Mouse (Mus musculus) hindbrain, embryonic 10.5 days (tissue): Measurements from ENCODE around the gene Gm49392. TPM values are rescaled to one million over a fixed set of nuclear protein-coding genes. Genes with fewer than 3 reads are reported as not detected.
"Not testable (repeated sequence)": the region's sequence is repeated elsewhere in the genome, so short reads cannot be mapped to it uniquely, and the experiment has no call there.

Experiments used
- DNase-seq: peaks from one replicate; pipeline ENCODE4 v3.0.0-alpha.2; 2017; ENCODE audit warnings: low spot score
- H3K27ac ChIP-seq: fragments of 300-500 bp; sonication (generic); 2 replicates; pipeline ENCODE4 v1.5.1; 2016; ENCODE audit warnings: mild to moderate bottlenecking, moderate library complexity
- H3K27me3 ChIP-seq: fragments of 300-500 bp; sonication (generic); 2 replicates; pipeline ENCODE4 v1.6.1; 2016; ENCODE audit warnings: mild to moderate bottlenecking; ENCODE audit not compliant: poor library complexity, insufficient read depth, severe bottlenecking
- H3K36me3 ChIP-seq: fragments of 300-500 bp; sonication (generic); 2 replicates; pipeline ENCODE4 v1.6.1; 2016; ENCODE audit warnings: mild to moderate bottlenecking, moderate library complexity
- H3K4me1 ChIP-seq: fragments of 300-500 bp; sonication (generic); replicated peaks from 2 replicates; pipeline ENCODE4 v1.6.1; 2016; ENCODE audit warnings: mild to moderate bottlenecking
- H3K4me3 ChIP-seq: fragments of 300-500 bp; sonication (generic); 2 replicates; pipeline ENCODE4 v1.5.1; 2016; ENCODE audit warnings: mild to moderate bottlenecking, moderate library complexity
- H3K9me3 ChIP-seq: fragments of 300-500 bp; sonication (generic); 2 replicates; pipeline ENCODE4 v1.6.1; 2016; ENCODE audit warnings: mild to moderate bottlenecking, moderate library complexity
- WGBS: fragments of 180-500 bp; shearing (Covaris S2); methylation state at CpG from one replicate; pipeline ENCODE4 v1.1.7; 2016; 5-methylcytosine and 5-hydroxymethylcytosine counted together
- polyA plus RNA-seq: library from polyadenylated mRNA; unstranded; fragments of >200 nt; fragmentation: Nextera tagmentation; extraction: Ambion mirVana; gene quantifications from 2 replicates; pipeline ENCODE4 v1.2.1, GENCODE M21; 2016

Gm49392 gene
- polyA plus RNA-seq, result 0.24 TPM in 1 of 2 replicates, not detected in the other

GRCm38 (mm10) chr13:60896794-60897193, at the start of gene Gm49392:
TSS of gene Gm49392 (minus strand) at chr13:60896894.
- not testable (repeated sequence) for H3K4me1 ChIP-seq, H3K27ac ChIP-seq, DNase-seq, H3K27me3 ChIP-seq, H3K36me3 ChIP-seq, H3K4me3 ChIP-seq
- H3K9me3 ChIP-seq, result peaks cover 13% of the 10 kb centered on the region; the same call in 1 of the 2 replicates
- 81% methylated on average over 8 of the region's 8 CpGs for WGBS

GRCm38 (mm10) chr13:60941884-60942283, 45.2 kb upstream of the Gm49392 start, which contains the start of gene Tpbpa:
TSS of gene Tpbpa (minus strand) at chr13:60941984.
- not testable (repeated sequence) for H3K4me1 ChIP-seq, H3K27ac ChIP-seq, H3K36me3 ChIP-seq, H3K27me3 ChIP-seq, DNase-seq, H3K4me3 ChIP-seq
- WGBS, result 81% methylated on average over 3 of the region's 3 CpGs
- H3K9me3 ChIP-seq, result peaks cover 53% of the 10 kb centered on the region; the same call in 1 of the 2 replicates

- DNase-seq, result peak; percentile 2
- Histone ChIP-seq H3K4me1 (no peaks in the 10 kb centered on the region), H3K36me3 (no peaks in the 10 kb centered on the region), H3K27ac (no peak within 1 kb of the TSS), H3K4me3 (no peak within 1 kb of the TSS), H3K9me3 (peaks cover 22% of the 10 kb centered on the region; the same call in 1 of the 2 replicates), H3K27me3 (no peaks in the 10 kb centered on the region)
- 74% methylated on average over 5 of the region's 5 CpGs for WGBS
These were observed 39.8 kb upstream of the Gm49392 start, which contains the start of the genes Gm49391 and Ctla2a for GRCm38 (mm10) chr13:60936500-60936901. TSS of gene Gm49391 (minus strand) at chr13:60936571. TSS of gene Ctla2a (minus strand) at chr13:60936625.

- not testable (repeated sequence) for DNase-seq
These were observed 38.8 kb upstream of the Gm49392 start, which contains the start of gene Gm49393 for GRCm38 (mm10) chr13:60935490-60935889. TSS of gene Gm49393 (minus strand) at chr13:60935590.

GRCm38 (mm10) chr13:60904780-60905179, 8.1 kb upstream of the Gm49392 start, which contains the start of gene Tpbpb:
TSS of gene Tpbpb (minus strand) at chr13:60904880.
- H3K27ac ChIP-seq, H3K4me3 ChIP-seq, H3K27me3 ChIP-seq, H3K4me1 ChIP-seq, DNase-seq, H3K36me3 ChIP-seq: not testable (repeated sequence)
- WGBS, result 89% methylated on average over 2 of the region's 2 CpGs
- peaks cover 11% of the 10 kb centered on the region; the same call in 1 of the 2 replicates for H3K9me3 ChIP-seq

More at GRCm38 (mm10) chr13:60935490-60935889, 38.8 kb upstream of the Gm49392 start, which contains the start of gene Gm49393:
- H3K27me3 ChIP-seq, H3K27ac ChIP-seq, H3K4me1 ChIP-seq, H3K36me3 ChIP-seq, H3K4me3 ChIP-seq: not testable (repeated sequence)
- 73% methylated on average over 2 of the region's 2 CpGs for WGBS
- H3K9me3 ChIP-seq, result peaks cover 17% of the 10 kb centered on the region; the same call in 1 of the 2 replicates

- Histone ChIP-seq H3K27ac (no peak within 1 kb of the TSS), H3K27me3 (no peaks in the 10 kb centered on the region), H3K4me1 (no peaks in the 10 kb centered on the region), H3K9me3 (peaks cover 13% of the 10 kb centered on the region; the same call in 1 of the 2 replicates), H3K4me3 (no peak within 1 kb of the TSS), H3K36me3 (no peaks in the 10 kb centered on the region)
- DNase-seq, result no peak
- WGBS, result 83% methylated on average over 3 of the region's 3 CpGs
These were observed 634 bp upstream of the Gm49392 start, which contains the start of gene Ctla2b for GRCm38 (mm10) chr13:60897328-60897727. TSS of gene Ctla2b (minus strand) at chr13:60897447.

GRCm38 (mm10) chr13:60895406-60896160, 1.1 kb downstream of the Gm49392 start:
- H3K27ac ChIP-seq, result no peak overlapping the region
- H3K27me3 ChIP-seq, result no peaks in the 10 kb centered on the region
- no peak for DNase-seq
- H3K4me1 ChIP-seq, result no peaks in the 10 kb centered on the region
- peaks cover 13% of the 10 kb centered on the region; the same call in 1 of the 2 replicates for H3K9me3 ChIP-seq
- H3K36me3 ChIP-seq, result no peaks in the 10 kb centered on the region
- no peak overlapping the region for H3K4me3 ChIP-seq

- no peaks in the 10 kb centered on the region for H3K4me1 ChIP-seq
- no peaks in the 10 kb centered on the region for H3K27me3 ChIP-seq
- no peaks in the 10 kb centered on the region for H3K36me3 ChIP-seq
- peaks cover 6% of the 10 kb centered on the region; the same call in 1 of the 2 replicates for H3K9me3 ChIP-seq
- WGBS, result 93% methylated on average over 1 of the region's 1 CpGs
- no peak overlapping the region for H3K4me3 ChIP-seq
- DNase-seq, result no peak
- H3K27ac ChIP-seq, result no peak overlapping the region
These were observed 4.4 kb downstream of the Gm49392 start for GRCm38 (mm10) chr13:60892301-60892700.

GRCm38 (mm10) chr13:60864281-60864680, 32.4 kb downstream of the Gm49392 start, which contains the start of gene 4930486L24Rik:
TSS of gene 4930486L24Rik (minus strand) at chr13:60864475.
- Histone ChIP-seq H3K36me3 (no peaks in the 10 kb centered on the region), H3K4me3 (no peak within 1 kb of the TSS), H3K27me3 (no peaks in the 10 kb centered on the region), H3K27ac (no peak within 1 kb of the TSS), H3K9me3 (no peaks in the 10 kb centered on the region), H3K4me1 (no peaks in the 10 kb centered on the region)
- WGBS, result 83% methylated on average over 1 of the region's 1 CpGs
- no peak for DNase-seq

GRCm38 (mm10) chr13:60848241-60849120, 48.2 kb downstream of the Gm49392 start:
- no peaks in the 10 kb centered on the region for H3K9me3 ChIP-seq
- H3K36me3 ChIP-seq, result no peaks in the 10 kb centered on the region
- no peaks in the 10 kb centered on the region for H3K4me1 ChIP-seq
- H3K4me3 ChIP-seq, result no peak overlapping the region
- H3K27ac ChIP-seq, result no peak overlapping the region
- no peak for DNase-seq
- WGBS, result 88% methylated on average over 4 of the region's 4 CpGs
- no peaks in the 10 kb centered on the region for H3K27me3 ChIP-seq

- Histone ChIP-seq H3K36me3 (no peaks in the 10 kb centered on the region), H3K27ac (no peak overlapping the region), H3K27me3 (no peaks in the 10 kb centered on the region), H3K4me1 (no peaks in the 10 kb centered on the region), H3K4me3 (no peak overlapping the region), H3K9me3 (no peaks in the 10 kb centered on the region)
- 87% methylated on average over 8 of the region's 8 CpGs for WGBS
- no peak for DNase-seq
These were observed 53.5 kb downstream of the Gm49392 start for GRCm38 (mm10) chr13:60843153-60843552.

- Histone ChIP-seq H3K36me3 (no peaks in the 10 kb centered on the region), H3K9me3 (no peaks in the 10 kb centered on the region), H3K4me3 (no peak overlapping the region), H3K27me3 (no peaks in the 10 kb centered on the region), H3K27ac (no peak overlapping the region), H3K4me1 (no peaks in the 10 kb centered on the region)
- 85% methylated on average over 6 of the region's 6 CpGs for WGBS
- no peak for DNase-seq
These were observed 54.0 kb downstream of the Gm49392 start for GRCm38 (mm10) chr13:60842703-60843102.
